Mouse (Mus musculus) heart, embryonic 13.5 days (tissue): ENCODE results near the gene BC052040. TPM values are rescaled to one million over a fixed set of nuclear protein-coding genes. Genes with fewer than 3 reads are reported as not detected.

Experiments
- ATAC-seq: fragments of 200-750 bp; cut with Nextera tagmentation; 2 replicates; pipeline ENCODE4 v1.8.0; 2017; ENCODE audit warnings: moderate TSS enrichment; ENCODE audit not compliant: insufficient number of reproducible peaks, low FRiP score, low TSS enrichment; ENCODE audit errors: extremely low read depth
- H3K27ac ChIP-seq: fragments of 300-500 bp; sonication (generic); replicated peaks from 2 replicates; pipeline ENCODE4 v1.5.1; 2015; ENCODE audit warnings: moderate library complexity, mild to moderate bottlenecking, inconsistent platforms
- H3K27me3 ChIP-seq: fragments of 300-500 bp; sonication (generic); replicated peaks from 2 replicates; pipeline ENCODE4 v1.6.1; 2015; ENCODE audit warnings: mild to moderate bottlenecking, inconsistent platforms
- H3K36me3 ChIP-seq: fragments of 300-500 bp; sonication (generic); 2 replicates; pipeline ENCODE4 v1.6.1; 2015; ENCODE audit warnings: mild to moderate bottlenecking, inconsistent platforms
- H3K4me1 ChIP-seq: fragments of 300-500 bp; sonication (generic); 2 replicates; pipeline ENCODE4 v1.6.1; 2015; ENCODE audit warnings: inconsistent platforms
- H3K4me2 ChIP-seq: fragments of 300-500 bp; sonication (generic); 2 replicates; pipeline ENCODE4 v1.6.1; 2015; ENCODE audit warnings: inconsistent platforms, mild to moderate bottlenecking, moderate library complexity
- H3K4me3 ChIP-seq: fragments of 300-500 bp; sonication (generic); 2 replicates; pipeline ENCODE4 v1.5.1; 2015; ENCODE audit warnings: moderate library complexity, mild to moderate bottlenecking, inconsistent platforms
- H3K9ac ChIP-seq: fragments of 300-500 bp; sonication (generic); 2 replicates; pipeline ENCODE4 v1.6.1; 2015; ENCODE audit warnings: inconsistent platforms, mild to moderate bottlenecking, moderate library complexity
- H3K9me3 ChIP-seq: fragments of 300-500 bp; sonication (generic); 2 replicates; pipeline ENCODE4 v1.6.1; 2016; ENCODE audit warnings: inconsistent platforms
- WGBS: fragments of 180-500 bp; shearing (Covaris S2); methylation state at CpG from one replicate; pipeline ENCODE4 v1.1.7; 2015; ENCODE audit warnings: mixed read lengths; 5-methylcytosine and 5-hydroxymethylcytosine counted together
- polyA plus RNA-seq: library from polyadenylated mRNA; unstranded; fragments of >200 nt; fragmentation: Nextera tagmentation; extraction: Ambion mirVana; gene quantifications from 2 replicates; pipeline ENCODE4 v1.2.1, GENCODE M21; 2015

The BC052040 gene
- 14.5 and 15.7 TPM in 2 replicates for polyA plus RNA-seq

DNA sequence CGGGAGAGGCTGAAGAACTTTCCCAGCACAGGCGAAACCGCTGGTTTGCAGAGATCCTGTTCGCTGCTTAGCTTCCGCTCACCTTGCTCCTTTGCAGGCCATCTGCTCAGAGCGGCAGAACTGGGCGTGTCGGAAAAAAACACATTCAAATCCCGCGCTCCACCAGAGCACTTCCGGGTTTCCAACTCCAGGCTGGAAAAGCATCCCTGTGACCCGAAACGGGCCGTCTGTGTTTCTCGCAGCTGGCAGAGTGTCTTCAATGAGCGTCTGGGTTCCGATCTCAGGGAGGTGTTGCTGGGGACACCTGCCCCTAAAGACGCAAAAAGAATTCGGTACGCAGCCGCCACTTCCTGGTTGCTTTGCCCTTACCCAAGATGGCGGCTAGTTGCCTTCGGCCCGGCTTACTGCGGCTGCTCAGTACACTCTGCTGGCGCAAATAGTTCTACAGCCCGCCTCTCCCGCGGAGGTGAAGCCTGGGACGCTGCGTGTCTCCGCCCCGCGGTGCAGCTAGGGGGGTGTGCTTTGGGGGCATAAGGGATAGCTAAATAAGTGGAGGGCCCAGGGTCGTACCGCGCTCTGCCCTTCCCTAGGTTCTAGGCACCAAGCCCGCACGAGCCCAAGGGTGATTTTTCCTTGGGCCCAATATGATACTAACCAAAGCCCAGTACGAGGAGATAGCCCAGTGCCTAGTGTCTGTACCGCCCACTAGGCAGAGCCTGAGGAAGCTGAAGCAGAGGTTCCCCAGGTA, at the start of gene BC052040:
Gene BC052040, plus strand, starts transcription at position 476 of the 748 bp plus-strand sequence.
- peaks cover 30% of the 10 kb centered on the region for H3K4me1 ChIP-seq
- peak; percentile 92 for ATAC-seq
- no peaks in the 10 kb centered on the region for H3K9me3 ChIP-seq
- H3K4me3 ChIP-seq = peak within 1 kb of the TSS; percentile 66
- under 1% methylated on average over 41 of the region's 41 CpGs for WGBS
- no peaks in the 10 kb centered on the region for H3K27me3 ChIP-seq
- H3K9ac ChIP-seq = peak within 1 kb of the TSS; percentile 87
- H3K4me2 ChIP-seq = peak within 1 kb of the TSS; percentile 85
- peak within 1 kb of the TSS; percentile 63 for H3K27ac ChIP-seq
- H3K36me3 ChIP-seq = no peaks in the 10 kb centered on the region

- 57% methylated on average over 13 of the region's 13 CpGs for WGBS
- no peak overlapping the region for H3K9ac ChIP-seq
- no peak overlapping the region for H3K4me2 ChIP-seq
- H3K36me3 ChIP-seq = no peaks in the 10 kb centered on the region
- H3K4me3 ChIP-seq = no peak overlapping the region
- no peak for ATAC-seq
- H3K9me3 ChIP-seq = no peaks in the 10 kb centered on the region
- H3K27me3 ChIP-seq = no peaks in the 10 kb centered on the region
- H3K27ac ChIP-seq = no peak overlapping the region
- peaks cover 7% of the 10 kb centered on the region; the same call in 1 of the 2 replicates for H3K4me1 ChIP-seq
These were observed 43.4 kb upstream of the BC052040 start for GRCm38 (mm10) chr2:115538009-115538690.

- H3K4me2 ChIP-seq = no peak overlapping the region
- H3K4me3 ChIP-seq = no peak overlapping the region
- peaks cover 7% of the 10 kb centered on the region; the same call in 1 of the 2 replicates for H3K4me1 ChIP-seq
- H3K9ac ChIP-seq = no peak overlapping the region
- no peak overlapping the region for H3K27ac ChIP-seq
- no peaks in the 10 kb centered on the region for H3K27me3 ChIP-seq
- no peaks in the 10 kb centered on the region for H3K36me3 ChIP-seq
- WGBS = 69% methylated on average over 5 of the region's 5 CpGs
- no peaks in the 10 kb centered on the region for H3K9me3 ChIP-seq
- no peak for ATAC-seq
These were observed 42.7 kb upstream of the BC052040 start for GRCm38 (mm10) chr2:115538691-115539283.

DNA sequence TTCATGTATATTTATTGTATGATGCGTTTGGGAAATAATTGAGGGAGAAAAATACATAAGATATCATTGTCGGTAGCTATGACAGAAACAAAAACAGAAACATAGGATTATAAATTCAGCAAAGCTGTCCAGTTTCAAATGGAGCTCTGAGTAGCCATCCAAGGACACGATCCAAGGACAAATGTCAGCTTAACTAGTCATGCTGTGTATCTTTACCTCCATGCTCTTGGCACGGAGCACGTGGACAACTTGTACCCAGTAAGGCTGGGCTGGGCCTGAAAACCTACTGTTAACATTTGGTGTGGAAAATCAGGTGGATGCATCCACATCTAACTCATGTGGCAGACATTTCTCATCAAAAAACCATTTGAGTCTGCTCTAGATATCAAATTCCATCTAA, 41.8 kb upstream of the BC052040 start:
- WGBS = 75% methylated on average over 5 of the region's 5 CpGs
- no peaks in the 10 kb centered on the region for H3K36me3 ChIP-seq

DNA sequence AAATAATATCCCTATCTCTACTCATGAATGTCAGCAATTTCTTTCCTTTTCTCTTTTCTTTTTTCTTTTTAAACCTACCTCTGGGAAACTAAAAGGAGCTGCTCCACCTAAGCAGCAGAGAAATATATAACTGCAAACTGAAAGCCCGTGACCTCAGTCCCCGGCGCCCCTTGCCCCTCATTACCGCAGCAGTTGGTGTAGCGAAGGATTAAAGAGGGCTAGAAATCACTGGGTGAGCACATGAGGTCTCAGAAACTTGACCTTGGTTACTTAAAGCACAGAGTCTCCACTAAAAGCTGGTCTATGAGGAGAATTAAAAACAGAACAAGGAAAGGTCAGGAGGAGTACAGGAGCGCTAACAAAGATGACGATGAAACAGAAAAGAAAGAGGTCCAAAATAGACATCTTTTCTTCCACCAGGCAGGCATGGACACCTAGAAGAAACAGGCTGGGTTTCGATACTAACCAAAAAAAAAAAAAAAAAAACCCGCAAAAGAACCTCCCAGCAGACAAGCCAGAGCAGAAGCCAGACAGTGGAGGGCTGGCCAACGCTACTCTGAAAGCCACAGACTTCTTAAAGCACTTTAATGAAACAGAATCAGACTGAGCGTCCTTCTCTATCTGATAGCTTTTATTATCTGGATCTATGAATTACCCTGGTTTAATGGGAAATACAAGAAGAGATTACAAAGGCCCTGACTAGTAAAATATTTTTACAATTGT, 39.0 kb upstream of the BC052040 start:
- ATAC-seq = no peak
- Histone ChIP-seq H3K9ac (no peak overlapping the region), H3K4me3 (no peak overlapping the region), H3K36me3 (no peaks in the 10 kb centered on the region), H3K4me2 (no peak overlapping the region), H3K27ac (no peak overlapping the region), H3K9me3 (no peaks in the 10 kb centered on the region), H3K27me3 (no peaks in the 10 kb centered on the region), H3K4me1 (peaks cover 7% of the 10 kb centered on the region; the same call in 1 of the 2 replicates)
- 77% methylated on average over 11 of the region's 11 CpGs for WGBS

More for the DNA sequence above, 41.8 kb upstream of the BC052040 start:
- ATAC-seq = no peak
- Histone ChIP-seq H3K9me3 (no peaks in the 10 kb centered on the region), H3K4me2 (no peak overlapping the region), H3K4me1 (peaks cover 7% of the 10 kb centered on the region; the same call in 1 of the 2 replicates), H3K4me3 (no peak overlapping the region), H3K9ac (no peak overlapping the region), H3K27ac (no peak overlapping the region), H3K27me3 (no peaks in the 10 kb centered on the region)

- peaks cover 1% of the 10 kb centered on the region; the same call in 1 of the 2 replicates for H3K4me1 ChIP-seq
These were observed 38.3 kb upstream of the BC052040 start for GRCm38 (mm10) chr2:115543212-115543611.

GRCm38 (mm10) chr2:115551901-115552300, 29.6 kb upstream of the BC052040 start:
- Histone ChIP-seq H3K4me2 (no peak overlapping the region), H3K9me3 (no peaks in the 10 kb centered on the region), H3K4me1 (no peaks in the 10 kb centered on the region), H3K27me3 (no peaks in the 10 kb centered on the region), H3K36me3 (no peaks in the 10 kb centered on the region), H3K27ac (no peak overlapping the region), H3K4me3 (no peak overlapping the region), H3K9ac (no peak overlapping the region)
- ATAC-seq = no peak
- WGBS = 73% methylated on average over 3 of the region's 3 CpGs

More at GRCm38 (mm10) chr2:115543212-115543611, 38.3 kb upstream of the BC052040 start:
- no peak overlapping the region for H3K4me3 ChIP-seq
- no peak overlapping the region for H3K4me2 ChIP-seq
- no peaks in the 10 kb centered on the region for H3K9me3 ChIP-seq
- H3K27ac ChIP-seq = no peak overlapping the region
- no peak overlapping the region for H3K9ac ChIP-seq
- no peak for ATAC-seq
- H3K36me3 ChIP-seq = no peaks in the 10 kb centered on the region
- no peaks in the 10 kb centered on the region for H3K27me3 ChIP-seq
- 74% methylated on average over 4 of the region's 4 CpGs for WGBS

- H3K27ac ChIP-seq = no peak overlapping the region
- H3K27me3 ChIP-seq = no peaks in the 10 kb centered on the region
- H3K9me3 ChIP-seq = 0 out of 2 replicates have a peak, but pooled peaks cover 3% of the 10 kb centered on the region
- 76% methylated on average over 3 of the region's 3 CpGs for WGBS
- H3K4me3 ChIP-seq = no peak overlapping the region
- H3K9ac ChIP-seq = no peak overlapping the region
- no peaks in the 10 kb centered on the region for H3K4me1 ChIP-seq
- H3K4me2 ChIP-seq = no peak overlapping the region
- no peaks in the 10 kb centered on the region for H3K36me3 ChIP-seq
- ATAC-seq = no peak
These were observed 19.2 kb upstream of the BC052040 start for GRCm38 (mm10) chr2:115562155-115562827.

DNA sequence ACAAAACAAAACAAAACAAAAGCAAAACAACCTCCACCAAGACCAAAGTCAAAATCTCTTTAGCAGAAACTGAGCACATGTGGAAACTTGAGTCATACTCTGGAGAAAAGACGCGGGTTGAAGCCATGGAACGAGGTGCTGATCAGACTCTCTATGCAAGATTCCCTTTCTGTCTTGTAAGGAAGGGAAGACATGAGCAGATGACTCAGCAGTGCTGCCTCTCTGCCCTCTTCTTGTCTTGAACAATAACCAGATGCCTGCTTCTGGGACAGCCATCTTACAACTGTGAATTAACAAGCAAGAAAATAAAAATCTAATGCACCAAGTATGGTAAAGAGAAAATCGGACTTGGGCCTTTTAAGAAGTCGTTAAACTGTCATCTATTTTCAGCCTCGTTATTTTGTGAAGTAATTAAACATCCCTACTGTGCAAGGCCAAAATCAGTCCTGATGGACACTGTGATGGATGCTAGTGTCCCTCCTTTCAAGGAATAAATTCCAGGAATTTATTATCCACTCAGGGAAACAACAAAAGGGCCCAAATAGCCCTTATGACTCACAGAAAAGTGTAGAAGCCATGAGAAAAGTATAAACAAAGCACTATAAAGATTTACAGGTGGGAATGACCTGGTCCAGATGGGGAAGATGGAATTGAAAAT, 18.0 kb upstream of the BC052040 start:
- Histone ChIP-seq H3K9ac (no peak overlapping the region), H3K4me1 (no peaks in the 10 kb centered on the region), H3K4me2 (no peak overlapping the region), H3K4me3 (no peak overlapping the region), H3K9me3 (0 out of 2 replicates have a peak, but pooled peaks cover 3% of the 10 kb centered on the region), H3K36me3 (no peaks in the 10 kb centered on the region), H3K27ac (no peak overlapping the region), H3K27me3 (no peaks in the 10 kb centered on the region)
- no peak for ATAC-seq
- WGBS = 75% methylated on average over 6 of the region's 6 CpGs

DNA sequence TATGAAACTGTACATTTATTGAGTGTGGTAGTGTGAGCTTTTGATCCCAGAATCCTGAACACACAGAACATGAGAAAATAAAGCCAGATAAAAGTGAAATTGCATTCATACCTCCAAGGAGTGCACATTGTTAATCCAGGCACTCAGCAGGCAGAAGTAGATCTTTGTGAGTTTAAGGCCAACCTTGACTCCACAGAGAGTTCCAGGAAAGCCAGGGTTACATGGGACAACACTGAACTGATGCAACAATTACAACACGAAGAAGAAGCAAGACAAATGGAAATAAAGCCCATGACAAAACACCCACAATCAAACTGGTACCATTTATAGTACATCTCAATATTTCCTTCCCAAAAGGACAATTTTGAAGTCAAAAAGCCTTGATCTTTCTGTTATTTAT, 9.5 kb upstream of the BC052040 start:
- peaks cover 8% of the 10 kb centered on the region for H3K4me1 ChIP-seq
- H3K36me3 ChIP-seq = no peaks in the 10 kb centered on the region
- no peak for ATAC-seq
- no peaks in the 10 kb centered on the region for H3K9me3 ChIP-seq
- H3K4me3 ChIP-seq = no peak overlapping the region
- WGBS = 83% methylated on average over 1 of the region's 1 CpGs
- H3K9ac ChIP-seq = no peak overlapping the region
- H3K4me2 ChIP-seq = no peak overlapping the region
- H3K27me3 ChIP-seq = no peaks in the 10 kb centered on the region
- H3K27ac ChIP-seq = no peak overlapping the region
